Mouse (Mus musculus): Measurements from ENCODE around the gene Alad. TPM values are rescaled to one million over a fixed set of nuclear protein-coding genes. Genes with fewer than 3 reads are reported as not detected.

Gene Alad
- total and polyA plus RNA-seq, 2 experiments from 2014 or later = 62.1 to 82.4 TPM

GRCm38 (mm10) chr4:62514995-62515394, 4.7 kb downstream of the Alad start:
- ATAC-seq (ENCODE audit: insufficient read depth, low read depth) (no peak), DNase-seq (ENCODE audit: low spot score) (no peak)
- peaks cover 23% of the 10 kb centered on the region for H3K4me1 ChIP-seq (ENCODE audit: control insufficient read depth, insufficient read depth)
- H3K4me3 ChIP-seq (ENCODE audit: low read depth, low read length) = no peak overlapping the region
- H3K36me3 ChIP-seq (replicated peaks; ENCODE audit: control insufficient read depth, insufficient read depth, low read length) = peaks cover 41% of the 10 kb centered on the region
- H3K9ac ChIP-seq (replicated peaks; ENCODE audit: low read depth, low read length) = no peak overlapping the region
- H3K4me2 ChIP-seq (ENCODE audit: low read depth, low read length) = no peak overlapping the region
- no peaks in the 10 kb centered on the region for H3K27me3 ChIP-seq (ENCODE audit: control insufficient read depth, insufficient read depth, low read length)
- WGBS = 82% methylated on average over 7 of the region's 7 CpGs
- TF ChIP-seq EP300 (IDR thresholded peaks at IDR 0.05; ENCODE audit: low read depth) (no peak), CTCF (IDR thresholded peaks at IDR 0.05; ENCODE audit: low read depth) (no peak)
- H3K27ac ChIP-seq (ENCODE audit: low read depth) = 0 out of 2 replicates have a peak overlapping the region, but pooled peaks have one; percentile 77
- H3K9me3 ChIP-seq (replicated peaks; ENCODE audit: control insufficient read depth, low read length) = no peaks in the 10 kb centered on the region

- H3K9ac ChIP-seq (replicated peaks; ENCODE audit: low read depth, low read length) = no peak overlapping the region
- ATAC-seq (ENCODE audit: insufficient read depth, low read depth) (no peak), DNase-seq (ENCODE audit: low spot score) (no peak)
- no peak overlapping the region for H3K4me3 ChIP-seq (ENCODE audit: low read depth, low read length)
- H3K4me2 ChIP-seq (ENCODE audit: low read depth, low read length) = no peak overlapping the region
- peaks cover 50% of the 10 kb centered on the region for H3K36me3 ChIP-seq (replicated peaks; ENCODE audit: control insufficient read depth, insufficient read depth, low read length)
- H3K27me3 ChIP-seq (ENCODE audit: control insufficient read depth, insufficient read depth, low read length) = no peaks in the 10 kb centered on the region
- H3K27ac ChIP-seq (ENCODE audit: low read depth) = no peak overlapping the region
- H3K9me3 ChIP-seq (replicated peaks; ENCODE audit: control insufficient read depth, low read length) = no peaks in the 10 kb centered on the region
- 50% methylated on average over 11 of the region's 11 CpGs for WGBS
- TF ChIP-seq EP300 (IDR thresholded peaks at IDR 0.05; ENCODE audit: low read depth) (no peak), CTCF (IDR thresholded peaks at IDR 0.05; ENCODE audit: low read depth) (no peak)
- peaks cover 22% of the 10 kb centered on the region for H3K4me1 ChIP-seq (ENCODE audit: control insufficient read depth, insufficient read depth)
These were observed 5.7 kb downstream of the Alad start for GRCm38 (mm10) chr4:62513998-62514506.

- no peaks in the 10 kb centered on the region for H3K9me3 ChIP-seq (replicated peaks; ENCODE audit: control insufficient read depth, low read length)
- no peak for ATAC-seq (ENCODE audit: insufficient read depth, low read depth)
- no peak overlapping the region for H3K4me2 ChIP-seq (ENCODE audit: low read depth, low read length)
- no peak overlapping the region for H3K4me3 ChIP-seq (ENCODE audit: low read depth, low read length)
- DNase-seq (ENCODE audit: low spot score) = no peak
- TF ChIP-seq CTCF (IDR thresholded peaks at IDR 0.05; ENCODE audit: low read depth) = no peak
- no peaks in the 10 kb centered on the region for H3K4me1 ChIP-seq (ENCODE audit: control insufficient read depth, insufficient read depth)
- no peak overlapping the region for H3K27ac ChIP-seq (ENCODE audit: low read depth)
- no peak overlapping the region for H3K9ac ChIP-seq (replicated peaks; ENCODE audit: low read depth, low read length)
- peaks cover 62% of the 10 kb centered on the region for H3K36me3 ChIP-seq (replicated peaks; ENCODE audit: control insufficient read depth, insufficient read depth, low read length)
- H3K27me3 ChIP-seq (ENCODE audit: control insufficient read depth, insufficient read depth, low read length) = no peaks in the 10 kb centered on the region
- 81% methylated on average over 11 of the region's 11 CpGs for WGBS
These were observed 9.8 kb downstream of the Alad start for GRCm38 (mm10) chr4:62509946-62510345.

GRCm38 (mm10) chr4:62508839-62509238, 10.9 kb downstream of the Alad start:
- H3K9me3 ChIP-seq (replicated peaks; ENCODE audit: control insufficient read depth, low read length) = no peaks in the 10 kb centered on the region
- H3K4me1 ChIP-seq (ENCODE audit: control insufficient read depth, insufficient read depth) = no peaks in the 10 kb centered on the region
- peaks cover 60% of the 10 kb centered on the region for H3K36me3 ChIP-seq (replicated peaks; ENCODE audit: control insufficient read depth, insufficient read depth, low read length)
- no peak overlapping the region for H3K4me3 ChIP-seq (ENCODE audit: low read depth, low read length)
- H3K9ac ChIP-seq (replicated peaks; ENCODE audit: low read depth, low read length) = no peak overlapping the region
- TF ChIP-seq EP300 (IDR thresholded peaks at IDR 0.05; ENCODE audit: low read depth) (no peak), CTCF (IDR thresholded peaks at IDR 0.05; ENCODE audit: low read depth) (no peak)
- DNase-seq (ENCODE audit: low spot score) (no peak), ATAC-seq (ENCODE audit: insufficient read depth, low read depth) (no peak)
- no peak overlapping the region for H3K27ac ChIP-seq (ENCODE audit: low read depth)
- WGBS = 73% methylated on average over 5 of the region's 5 CpGs
- no peaks in the 10 kb centered on the region for H3K27me3 ChIP-seq (ENCODE audit: control insufficient read depth, insufficient read depth, low read length)
- H3K4me2 ChIP-seq (ENCODE audit: low read depth, low read length) = no peak overlapping the region

- Histone ChIP-seq H3K27me3 (ENCODE audit: control insufficient read depth, insufficient read depth, low read length) (no peaks in the 10 kb centered on the region), H3K4me2 (ENCODE audit: low read depth, low read length) (no peak overlapping the region), H3K4me3 (ENCODE audit: low read depth, low read length) (no peak overlapping the region), H3K9me3 (replicated peaks; ENCODE audit: control insufficient read depth, low read length) (no peaks in the 10 kb centered on the region), H3K27ac (ENCODE audit: low read depth) (no peak overlapping the region), H3K9ac (replicated peaks; ENCODE audit: low read depth, low read length) (no peak overlapping the region), H3K36me3 (replicated peaks; ENCODE audit: control insufficient read depth, insufficient read depth, low read length) (peaks cover 39% of the 10 kb centered on the region), H3K4me1 (ENCODE audit: control insufficient read depth, insufficient read depth) (peaks cover 7% of the 10 kb centered on the region; the same call in 1 of the 2 replicates)
- 36% methylated on average over 2 of the region's 2 CpGs for WGBS
- DNase-seq (ENCODE audit: low spot score) (peak; percentile 48), ATAC-seq (ENCODE audit: insufficient read depth, low read depth) (no peak)
- peak; percentile 61 for TF ChIP-seq CTCF (IDR thresholded peaks at IDR 0.05; ENCODE audit: low read depth)
- no peak for TF ChIP-seq EP300 (IDR thresholded peaks at IDR 0.05; ENCODE audit: low read depth)
These were observed 12.9 kb downstream of the Alad start for GRCm38 (mm10) chr4:62506798-62507197.

GRCm38 (mm10) chr4:62505991-62506390, 13.7 kb downstream of the Alad start:
- H3K36me3 ChIP-seq (replicated peaks; ENCODE audit: control insufficient read depth, insufficient read depth, low read length) = peaks cover 31% of the 10 kb centered on the region
- ATAC-seq (ENCODE audit: insufficient read depth, low read depth) (no peak), DNase-seq (ENCODE audit: low spot score) (no peak)
- H3K9ac ChIP-seq (replicated peaks; ENCODE audit: low read depth, low read length) = no peak overlapping the region
- no peaks in the 10 kb centered on the region for H3K9me3 ChIP-seq (replicated peaks; ENCODE audit: control insufficient read depth, low read length)
- 82% methylated on average over 3 of the region's 3 CpGs for WGBS
- TF ChIP-seq CTCF (IDR thresholded peaks at IDR 0.05; ENCODE audit: low read depth) = no peak
- H3K27me3 ChIP-seq (ENCODE audit: control insufficient read depth, insufficient read depth, low read length) = no peaks in the 10 kb centered on the region
- no peak overlapping the region for H3K27ac ChIP-seq (ENCODE audit: low read depth)
- no peak overlapping the region for H3K4me2 ChIP-seq (ENCODE audit: low read depth, low read length)
- H3K4me1 ChIP-seq (ENCODE audit: control insufficient read depth, insufficient read depth) = peaks cover 12% of the 10 kb centered on the region; the same call in 1 of the 2 replicates
- no peak overlapping the region for H3K4me3 ChIP-seq (ENCODE audit: low read depth, low read length)
